Mouse (Mus musculus) liver, embryonic 14.5 days (tissue): ENCODE measurements around the gene Mrpl14.

ENCODE experiments used
- CTCF ChIP-seq: IDR thresholded peaks from 2 replicates; pipeline ENCODE4 v1.5.1; 2016; ENCODE audit warnings: antibody characterized with exemption, low read depth, control low read depth
- EP300 ChIP-seq: IDR thresholded peaks from 2 replicates; pipeline ENCODE4 v1.6.1; 2016; ENCODE audit warnings: antibody characterized with exemption, low read depth

DNA sequence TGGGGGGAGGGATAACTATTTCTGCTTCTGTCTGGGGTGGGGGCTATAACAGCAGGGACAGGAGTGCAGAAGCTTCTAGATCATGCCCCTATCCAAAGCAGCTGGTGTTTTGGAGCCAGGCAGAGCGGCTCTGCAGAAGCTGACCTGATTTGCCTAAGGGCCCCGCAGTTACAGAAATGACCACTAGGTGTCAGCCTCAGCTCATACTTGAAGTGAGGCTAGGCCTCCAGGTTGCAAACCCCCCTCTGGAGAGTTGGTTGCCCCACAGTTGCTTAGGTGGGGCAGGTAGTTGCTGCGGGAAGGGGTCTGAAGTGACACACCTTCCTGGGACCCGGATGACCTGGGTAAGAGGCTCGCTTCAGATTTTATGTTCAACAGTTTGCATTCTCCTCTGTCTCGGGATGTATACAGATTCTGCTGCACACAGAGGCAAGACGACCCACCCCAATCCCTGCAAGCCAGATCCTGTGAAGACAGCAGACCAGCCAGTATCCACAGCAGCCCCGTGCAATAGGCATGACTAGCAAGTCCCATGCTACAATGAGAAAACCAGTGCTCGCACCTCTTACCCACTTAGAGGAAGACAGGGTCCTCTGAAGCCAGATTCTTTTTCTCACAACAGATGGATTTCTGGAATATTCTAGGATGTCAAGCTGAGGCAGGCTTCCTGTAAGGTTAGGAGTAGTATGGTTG is 45.2 kb downstream of the Mrpl14 start:
- TF ChIP-seq EP300 (no peak), CTCF (peak; percentile 95)
